Mouse (Mus musculus): ENCODE results near the gene Wipi1.

GRCm38 (mm10) chr11:109593200-109593981 lies 18.4 kb downstream of the Wipi1 start:
- TF ChIP-seq POLR2A (IDR thresholded peaks at IDR 0.05; ENCODE audit: insufficient read depth, low read length) (no peak), CTCF (IDR thresholded peaks at IDR 0.05; ENCODE audit: low read depth, low read length) (no peak), EP300 (IDR thresholded peaks at IDR 0.05; ENCODE audit: insufficient read depth, low read depth, low read length) (no peak)
